Mouse (Mus musculus) embryonic facial prominence, embryonic 14.5 days (tissue): ENCODE data around the gene Nrp2. TPM values are rescaled to one million over a fixed set of nuclear protein-coding genes. Genes with fewer than 3 reads are reported as not detected.

Experiments used
- ATAC-seq: fragments of 200-750 bp; cut with Nextera tagmentation; 2 replicates; pipeline ENCODE4 v1.8.0; 2017; ENCODE audit warnings: low read depth, moderate number of reproducible peaks, moderate TSS enrichment
- DNase-seq: peaks from one replicate; pipeline ENCODE4 v3.0.0-alpha.2; 2015; ENCODE audit warnings: low spot score
- H3K27ac ChIP-seq: fragments of 300-500 bp; sonication (generic); replicated peaks from 2 replicates; pipeline ENCODE4 v1.5.1; 2014; ENCODE audit warnings: low read depth, mild to moderate bottlenecking, low read length, moderate library complexity
- H3K27me3 ChIP-seq: fragments of 300-500 bp; sonication (generic); replicated peaks from 2 replicates; pipeline ENCODE4 v1.6.1; 2014; ENCODE audit warnings: low read length; ENCODE audit not compliant: control insufficient read depth, insufficient read depth
- H3K36me3 ChIP-seq: fragments of 300-500 bp; sonication (generic); 2 replicates; pipeline ENCODE4 v1.6.1; 2014; ENCODE audit warnings: low read length, mixed read lengths; ENCODE audit not compliant: control insufficient read depth, insufficient read depth
- H3K4me1 ChIP-seq: fragments of 300-500 bp; sonication (generic); 2 replicates; pipeline ENCODE4 v1.6.1; 2014; ENCODE audit warnings: antibody characterized with exemption, low read length; ENCODE audit not compliant: control insufficient read depth, insufficient read depth
- H3K4me2 ChIP-seq: fragments of 300-500 bp; sonication (generic); 2 replicates; pipeline ENCODE4 v1.6.1; 2014; ENCODE audit warnings: low read depth, mild to moderate bottlenecking, low read length, moderate library complexity, mixed read lengths
- H3K4me3 ChIP-seq: fragments of 300-500 bp; sonication (generic); 2 replicates; pipeline ENCODE4 v1.5.1; 2014; ENCODE audit warnings: low read depth, mild to moderate bottlenecking, low read length
- H3K9ac ChIP-seq: fragments of 300-500 bp; sonication (generic); 2 replicates; pipeline ENCODE4 v1.6.1; 2014; ENCODE audit warnings: low read depth, mild to moderate bottlenecking, low read length, moderate library complexity, mixed read lengths
- H3K9me3 ChIP-seq: fragments of 300-500 bp; sonication (generic); 2 replicates; pipeline ENCODE4 v1.6.1; 2016; ENCODE audit warnings: low read length; ENCODE audit not compliant: control insufficient read depth
- WGBS: fragments of 180-500 bp; shearing (Covaris S2); extraction: QIAGEN DNeasy Blood & Tissue Kit; methylation state at CpG from one replicate; pipeline ENCODE4 v1.1.7; 2014; 5-methylcytosine and 5-hydroxymethylcytosine counted together
- polyA plus RNA-seq: library from polyadenylated mRNA; unstranded; fragments of >200 nt; fragmentation: Nextera tagmentation; extraction: Ambion mirVana; gene quantifications from 2 replicates; pipeline ENCODE4 v1.2.1, GENCODE M21; 2014

Gene Nrp2
- polyA plus RNA-seq, 1 experiment from 2014 or later: 41.6 TPM

- H3K27ac ChIP-seq: peak overlapping the region; percentile 34
- 81% methylated on average over 6 of the region's 6 CpGs for WGBS
- no peak overlapping the region for H3K4me3 ChIP-seq
- H3K36me3 ChIP-seq: peaks cover 41% of the 10 kb centered on the region
- no peak overlapping the region for H3K9ac ChIP-seq
- no peak overlapping the region for H3K4me2 ChIP-seq
- no peak for ATAC-seq
- peaks cover 4% of the 10 kb centered on the region; the same call in 1 of the 2 replicates for H3K9me3 ChIP-seq
- no peak for DNase-seq
- peaks cover 8% of the 10 kb centered on the region; the same call in 1 of the 2 replicates for H3K4me1 ChIP-seq
- H3K27me3 ChIP-seq: no peaks in the 10 kb centered on the region
These were observed 21.5 kb downstream of the Nrp2 start for GRCm38 (mm10) chr1:62724461-62725021.

- Histone ChIP-seq H3K9ac (no peak overlapping the region), H3K27me3 (no peaks in the 10 kb centered on the region), H3K4me2 (no peak overlapping the region), H3K36me3 (peaks cover 38% of the 10 kb centered on the region), H3K4me1 (peaks cover 12% of the 10 kb centered on the region; the same call in 1 of the 2 replicates), H3K27ac (peak overlapping the region; percentile 22; the same call in 1 of the 2 replicates), H3K4me3 (no peak overlapping the region), H3K9me3 (peaks cover 4% of the 10 kb centered on the region; the same call in 1 of the 2 replicates)
- WGBS: 66% methylated on average over 10 of the region's 10 CpGs
- DNase-seq (no peak), ATAC-seq (no peak)
These were observed 22.1 kb downstream of the Nrp2 start for GRCm38 (mm10) chr1:62725032-62725678.

- ATAC-seq (no peak), DNase-seq (no peak)
- H3K9ac ChIP-seq: no peak overlapping the region
- peaks cover 23% of the 10 kb centered on the region for H3K36me3 ChIP-seq
- H3K4me1 ChIP-seq: peaks cover 12% of the 10 kb centered on the region; the same call in 1 of the 2 replicates
- no peak overlapping the region for H3K4me3 ChIP-seq
- no peaks in the 10 kb centered on the region for H3K27me3 ChIP-seq
- H3K4me2 ChIP-seq: no peak overlapping the region
- 49% methylated on average over 4 of the region's 4 CpGs for WGBS
- peaks cover 4% of the 10 kb centered on the region; the same call in 1 of the 2 replicates for H3K9me3 ChIP-seq
- H3K27ac ChIP-seq: no peak overlapping the region
These were observed 24.1 kb downstream of the Nrp2 start for GRCm38 (mm10) chr1:62727191-62727590.

GRCm38 (mm10) chr1:62728421-62728820, 25.3 kb downstream of the Nrp2 start:
- H3K4me2 ChIP-seq: no peak overlapping the region
- no peak for ATAC-seq
- peaks cover 12% of the 10 kb centered on the region; the same call in 1 of the 2 replicates for H3K4me1 ChIP-seq
- H3K36me3 ChIP-seq: peaks cover 11% of the 10 kb centered on the region; the same call in 1 of the 2 replicates
- no peaks in the 10 kb centered on the region for H3K9me3 ChIP-seq
- H3K4me3 ChIP-seq: no peak overlapping the region
- H3K27ac ChIP-seq: no peak overlapping the region; the same call in 1 of the 2 replicates
- no peaks in the 10 kb centered on the region for H3K27me3 ChIP-seq
- WGBS: 49% methylated on average over 6 of the region's 6 CpGs
- no peak for DNase-seq
- H3K9ac ChIP-seq: no peak overlapping the region

- no peak overlapping the region for H3K4me2 ChIP-seq
- no peak overlapping the region for H3K4me3 ChIP-seq
- H3K27me3 ChIP-seq: no peaks in the 10 kb centered on the region
- no peak overlapping the region for H3K9ac ChIP-seq
- no peaks in the 10 kb centered on the region for H3K9me3 ChIP-seq
- DNase-seq (no peak), ATAC-seq (peak; percentile 19; the same call in 1 of the 2 replicates)
- WGBS: 72% methylated on average over 9 of the region's 9 CpGs
- no peak overlapping the region for H3K27ac ChIP-seq
- peaks cover 12% of the 10 kb centered on the region; the same call in 1 of the 2 replicates for H3K4me1 ChIP-seq
- peaks cover 9% of the 10 kb centered on the region; the same call in 1 of the 2 replicates for H3K36me3 ChIP-seq
These were observed 25.8 kb downstream of the Nrp2 start for GRCm38 (mm10) chr1:62728926-62729325.

GRCm38 (mm10) chr1:62729345-62730150, 26.5 kb downstream of the Nrp2 start:
- H3K4me2 ChIP-seq: no peak overlapping the region
- H3K9me3 ChIP-seq: no peaks in the 10 kb centered on the region
- no peaks in the 10 kb centered on the region for H3K27me3 ChIP-seq
- peaks cover 12% of the 10 kb centered on the region; the same call in 1 of the 2 replicates for H3K4me1 ChIP-seq
- H3K9ac ChIP-seq: no peak overlapping the region
- H3K27ac ChIP-seq: no peak overlapping the region
- 40% methylated on average over 13 of the region's 13 CpGs for WGBS
- DNase-seq (no peak), ATAC-seq (no peak)
- H3K36me3 ChIP-seq: peaks cover 3% of the 10 kb centered on the region; the same call in 1 of the 2 replicates
- no peak overlapping the region for H3K4me3 ChIP-seq

GRCm38 (mm10) chr1:62732036-62732435, 29.0 kb downstream of the Nrp2 start:
- no peak overlapping the region for H3K9ac ChIP-seq
- DNase-seq (no peak), ATAC-seq (no peak)
- no peaks in the 10 kb centered on the region for H3K27me3 ChIP-seq
- no peak overlapping the region for H3K27ac ChIP-seq
- no peak overlapping the region for H3K4me2 ChIP-seq
- no peaks in the 10 kb centered on the region for H3K9me3 ChIP-seq
- H3K36me3 ChIP-seq: peaks cover 3% of the 10 kb centered on the region; the same call in 1 of the 2 replicates
- 80% methylated on average over 6 of the region's 6 CpGs for WGBS
- no peak overlapping the region for H3K4me3 ChIP-seq
- peaks cover 17% of the 10 kb centered on the region for H3K4me1 ChIP-seq

GRCm38 (mm10) chr1:62734420-62734931, 31.4 kb downstream of the Nrp2 start:
- no peaks in the 10 kb centered on the region for H3K27me3 ChIP-seq
- WGBS: 64% methylated on average over 5 of the region's 5 CpGs
- H3K4me3 ChIP-seq: no peak overlapping the region
- ATAC-seq (no peak), DNase-seq (no peak)
- H3K4me2 ChIP-seq: no peak overlapping the region
- H3K9me3 ChIP-seq: no peaks in the 10 kb centered on the region
- H3K27ac ChIP-seq: no peak overlapping the region
- H3K36me3 ChIP-seq: peaks cover 15% of the 10 kb centered on the region
- H3K4me1 ChIP-seq: peaks cover 16% of the 10 kb centered on the region
- H3K9ac ChIP-seq: no peak overlapping the region
